Mouse (Mus musculus) splenic B cell, adult 2 months (primary cell): ENCODE measurements around the gene Efcc1.

Experiments used
- DNase-seq: peaks from one replicate; pipeline ENCODE4 v3.0.0-alpha.2; 2011; ENCODE audit warnings: low read depth, low spot score
- H3K27me3 ChIP-seq: 2 replicates; pipeline ENCODE4 v1.6.1; 2012; ENCODE audit warnings: mild to moderate bottlenecking, low read length, moderate library complexity, mixed read lengths; ENCODE audit not compliant: control insufficient read depth, poor library complexity, insufficient read depth, severe bottlenecking
- H3K36me3 ChIP-seq: 2 replicates; pipeline ENCODE4 v1.6.1; 2012; ENCODE audit warnings: mild to moderate bottlenecking, low read length, moderate library complexity, mixed read lengths; ENCODE audit not compliant: control insufficient read depth, poor library complexity, insufficient read depth, severe bottlenecking

Gene Efcc1

GRCm38 (mm10) chr6:87736923-87737322 is 6.3 kb downstream of the Efcc1 start:
- Histone ChIP-seq H3K27me3 (no peaks in the 10 kb centered on the region), H3K36me3 (no peaks in the 10 kb centered on the region)
- no peak for DNase-seq

GRCm38 (mm10) chr6:87737921-87738626 is 7.4 kb downstream of the Efcc1 start:
- DNase-seq, result no peak
- H3K27me3 ChIP-seq, result no peaks in the 10 kb centered on the region
- H3K36me3 ChIP-seq, result no peaks in the 10 kb centered on the region

- no peaks in the 10 kb centered on the region for H3K27me3 ChIP-seq
Observed at GRCm38 (mm10) chr6:87739898-87740297, 9.2 kb downstream of the Efcc1 start.

GRCm38 (mm10) chr6:87740496-87740895 is 9.8 kb downstream of the Efcc1 start:
- H3K36me3 ChIP-seq, result no peaks in the 10 kb centered on the region
- no peak for DNase-seq
- H3K27me3 ChIP-seq, result no peaks in the 10 kb centered on the region

More at GRCm38 (mm10) chr6:87739898-87740297, 9.2 kb downstream of the Efcc1 start:
- DNase-seq, result no peak
- no peaks in the 10 kb centered on the region for H3K36me3 ChIP-seq

- DNase-seq, result peak; percentile 29
- no peaks in the 10 kb centered on the region for H3K36me3 ChIP-seq
Observed at GRCm38 (mm10) chr6:87741978-87742377, 11.3 kb downstream of the Efcc1 start.

GRCm38 (mm10) chr6:87742804-87743203 is 12.1 kb downstream of the Efcc1 start:
- DNase-seq, result peak; percentile 68
- Histone ChIP-seq H3K27me3 (no peaks in the 10 kb centered on the region), H3K36me3 (no peaks in the 10 kb centered on the region)

More at GRCm38 (mm10) chr6:87741978-87742377, 11.3 kb downstream of the Efcc1 start:
- H3K27me3 ChIP-seq, result no peaks in the 10 kb centered on the region

- DNase-seq, result peak; percentile 20
- Histone ChIP-seq H3K36me3 (no peaks in the 10 kb centered on the region), H3K27me3 (no peaks in the 10 kb centered on the region)
Observed at GRCm38 (mm10) chr6:87743281-87743680, 12.6 kb downstream of the Efcc1 start.

GRCm38 (mm10) chr6:87744632-87745031 is 14.0 kb downstream of the Efcc1 start:
- no peak for DNase-seq
- no peaks in the 10 kb centered on the region for H3K27me3 ChIP-seq
- H3K36me3 ChIP-seq, result no peaks in the 10 kb centered on the region

GRCm38 (mm10) chr6:87745301-87745700 is 14.6 kb downstream of the Efcc1 start:
- DNase-seq, result no peak
- no peaks in the 10 kb centered on the region for H3K36me3 ChIP-seq
- H3K27me3 ChIP-seq, result no peaks in the 10 kb centered on the region

GRCm38 (mm10) chr6:87746059-87746458 is 15.4 kb downstream of the Efcc1 start:
- Histone ChIP-seq H3K36me3 (no peaks in the 10 kb centered on the region), H3K27me3 (no peaks in the 10 kb centered on the region)
- DNase-seq, result no peak

GRCm38 (mm10) chr6:87746849-87747248 is 16.2 kb downstream of the Efcc1 start:
- Histone ChIP-seq H3K36me3 (no peaks in the 10 kb centered on the region), H3K27me3 (no peaks in the 10 kb centered on the region)
- DNase-seq, result no peak

- Histone ChIP-seq H3K36me3 (no peaks in the 10 kb centered on the region), H3K27me3 (no peaks in the 10 kb centered on the region)
- peak; percentile 28 for DNase-seq
Observed at GRCm38 (mm10) chr6:87748078-87748477, 17.4 kb downstream of the Efcc1 start.

- no peaks in the 10 kb centered on the region for H3K36me3 ChIP-seq
- no peaks in the 10 kb centered on the region for H3K27me3 ChIP-seq
- DNase-seq, result no peak
Observed at GRCm38 (mm10) chr6:87748531-87748930, 17.9 kb downstream of the Efcc1 start.

GRCm38 (mm10) chr6:87750184-87750910 is 19.7 kb downstream of the Efcc1 start:
- peak; percentile 33 for DNase-seq
- Histone ChIP-seq H3K36me3 (no peaks in the 10 kb centered on the region), H3K27me3 (no peaks in the 10 kb centered on the region)

- H3K27me3 ChIP-seq, result no peaks in the 10 kb centered on the region
- no peaks in the 10 kb centered on the region for H3K36me3 ChIP-seq
- DNase-seq, result no peak
Observed at GRCm38 (mm10) chr6:87751574-87751973, 20.9 kb downstream of the Efcc1 start.
